Mouse (Mus musculus): ENCODE measurements around the gene Dffa. TPM values are rescaled to one million over a fixed set of nuclear protein-coding genes. Genes with fewer than 3 reads are reported as not detected.

Dffa gene
- polyA plus RNA-seq, 1 experiment from 2014 or later, result 24.7 TPM

Other genes with a start within 250 kb of the Dffa start
- gene Pex14, start 4.3 kb upstream of the Dffa start, polyA plus RNA-seq (2015; fragmentation: Nextera tagmentation; extraction: Ambion mirVana), result 58.1 and 60.2 TPM in 2 replicates
- 0.62 TPM in 1 of 2 replicates, not detected in the other for gene Cort, start 22.6 kb downstream of the Dffa start, polyA plus RNA-seq (2015; fragmentation: Nextera tagmentation; extraction: Ambion mirVana)
- gene Cenps, start 33.5 kb downstream of the Dffa start, polyA plus RNA-seq (2015; fragmentation: Nextera tagmentation; extraction: Ambion mirVana), result 15.3 and 15.7 TPM in 2 replicates
- gene Pgd, start 62.6 kb downstream of the Dffa start, polyA plus RNA-seq (2015; fragmentation: Nextera tagmentation; extraction: Ambion mirVana), result 121 and 124 TPM in 2 replicates
- 147 and 154 TPM in 2 replicates for gene Kif1b, start 203.5 kb downstream of the Dffa start, polyA plus RNA-seq (2015; fragmentation: Nextera tagmentation; extraction: Ambion mirVana)

Measured in midbrain, embryonic 15.5 days (tissue).